Comparison of ENCODE assay signal across 17 mouse cellular contexts in genomic region chr5:108362330-108362729, GRCm38 (mm10). TPM values are rescaled to one million over a fixed set of nuclear protein-coding genes. Genes with fewer than 3 reads are reported as not detected.
DNase-seq lines count a peak whose midpoint lies in the region; TF ChIP-seq lines count a peak whose summit lies in the region.
"Had no signal": no experiment of that assay in that cellular context is flagged by ENCODE, and none has a peak within 500 bp of the region (broad histone marks: within the 10 kb centered on the region; RNA-seq: fewer than 3 reads in every experiment).

No protein-coding gene starts in this region.

- H3K4me3 ChIP-seq in layer of hippocampus, adult 2 months = no peak overlapping the region
- H3K4me3 ChIP-seq: embryonic facial prominence, embryonic 12.5 days; intestine, embryonic 15.5 days; neural tube, embryonic 12.5 days had no signal

- intact Hi-C loops in heart, postnatal 25 days (cut with DNase I) = no loop called here

- no peak for DNase-seq in layer of hippocampus, adult 2 months (ENCODE audit: low spot score in 2 of 2)
- DNase-seq in layer of hippocampus, adult 8-10 months (ENCODE audit: low spot score in 2 of 2) = no peak
- DNase-seq in retina, postnatal 1 day = peak; percentile 25
- DNase-seq in retina, embryonic 14.5 days (ENCODE audit: low spot score) = no peak
- peak; percentile 65 for DNase-seq in ZHBTc4 (ENCODE audit: low read depth, low spot score)
- no peak for DNase-seq in heart, adult 11 months
- no peak for DNase-seq in heart, postnatal 25 days (ENCODE audit: low spot score)
- DNase-seq: cerebellum, postnatal 14 days; kidney, postnatal 10 days; right cerebral cortex, postnatal 25 days had no signal

- no peak overlapping the region for H3K27ac ChIP-seq in layer of hippocampus, adult 2 months
- H3K27ac ChIP-seq: embryonic facial prominence, embryonic 12.5 days; intestine, embryonic 15.5 days; neural tube, embryonic 12.5 days had no signal

- peak; percentile 54 for TF ChIP-seq CTCF in layer of hippocampus, adult 2 months (conservative IDR thresholded peaks at IDR 0.05)

RNA-seq across cellular contexts. Expression of gene Gm42517, which starts 5.4 kb away (rescaled TPM):
- total RNA-seq in layer of hippocampus, adult 2 months (2021) = 10 to 100 TPM; 55.6 to 57.4 TPM
- total RNA-seq in layer of hippocampus, adult 8-10 months (2022) = 10 to 100 TPM; 45.5 to 49.4 (median 47.9) TPM
- under 1 TPM; 0.50 to 0.78 TPM for total RNA-seq in heart, postnatal 25 days (2021)
- total RNA-seq: megakaryocyte, adult 5-6 weeks; monocyte, adult 5-6 weeks had no signal

RNA-seq across cellular contexts. Expression of gene Pde6b, which starts 25.9 kb away (rescaled TPM):
- total RNA-seq in layer of hippocampus, adult 2 months (2021) = under 1 TPM; 0.12 to 0.28 TPM
- under 1 TPM; 0.10 to 0.52 (median 0.34) TPM for total RNA-seq in layer of hippocampus, adult 8-10 months (2022)
- total RNA-seq in heart, postnatal 25 days (2021) = not detected
- total RNA-seq: gastrocnemius, adult 8-10 months; heart, adult 8-10 months; megakaryocyte, adult 5-6 weeks; monocyte, adult 5-6 weeks had no signal

RNA-seq across cellular contexts. Expression of gene Pigg, which starts 49.9 kb away (rescaled TPM):
- 10 to 100 TPM; 10.1 to 11.5 TPM for total RNA-seq in layer of hippocampus, adult 2 months (2021)
- total RNA-seq in layer of hippocampus, adult 8-10 months (2022) = 10 to 100 TPM; 10.8 to 15.2 (median 12.7) TPM
- total RNA-seq in heart, postnatal 25 days (2021) = 10 to 100 TPM in 1 of 2 experiments, 1 to 10 TPM in 1; 9.0 to 10.7 TPM

Comparison
In these comparisons a context has a peak if more than half of its experiments do, and no peak if none do; other contexts are left out.
1. DNase-seq: peak in retina, postnatal 1 day (single experiment) and ZHBTc4 (single experiment); none in layer of hippocampus, adult 2 months (0 of 2), layer of hippocampus, adult 8-10 months (0 of 2), retina, embryonic 14.5 days (single experiment), heart, adult 11 months (single experiment) and heart, postnatal 25 days (single experiment).
2. RNA of gene Gm42517, which starts 5.4 kb away (total RNA-seq): 55.6 to 57.4 TPM in layer of hippocampus, adult 2 months and 45.5 to 49.4 TPM in layer of hippocampus, adult 8-10 months; 0.50 to 0.78 TPM in heart, postnatal 25 days; every median in the first group is over 10 times any median in the second.